Mouse (Mus musculus): ENCODE results near the gene Aif1.

DNA sequence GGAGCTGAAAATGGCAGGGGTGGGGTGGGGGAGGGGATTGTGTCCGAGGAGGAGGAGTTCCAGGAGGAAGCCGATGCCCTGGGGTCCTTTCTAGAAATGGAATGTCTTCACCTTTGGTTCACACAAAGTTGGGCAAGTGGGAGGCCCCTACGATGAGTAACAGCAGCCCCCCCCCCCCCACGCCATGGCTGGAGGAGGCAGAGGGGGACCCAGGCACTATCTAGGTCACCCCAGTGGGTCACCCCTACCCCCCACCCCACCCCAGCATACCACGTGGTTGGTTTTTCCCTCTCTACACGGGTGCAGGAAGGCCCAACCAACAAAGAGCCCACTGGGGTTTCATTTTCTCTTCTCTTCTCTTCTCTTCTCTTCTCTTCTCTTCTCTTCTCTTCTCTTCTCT, 21.3 kb upstream of the Aif1 start:
- no peak for TF ChIP-seq EP300 (IDR thresholded peaks at IDR 0.05; ENCODE audit: low read depth)
- TF ChIP-seq CTCF (IDR thresholded peaks at IDR 0.05; ENCODE audit: low read depth): no peak
